ENCODE assay signal across 22 mouse cellular contexts in genomic region chr16:87770576-87770975, GRCm38 (mm10).
A peak's percentile ranks its signal among the peaks of the same experiment; 100 is the strongest.
DNase-seq lines count a peak whose midpoint lies in the region; ATAC-seq and TF ChIP-seq lines count a peak whose summit lies in the region.
"Had no signal": no experiment of that assay in that cellular context is flagged by ENCODE, and none has a peak within 500 bp of the region (broad histone marks: within the 10 kb centered on the region; RNA-seq: fewer than 3 reads in every experiment).

No protein-coding gene starts in this region.

- H3K4me3 ChIP-seq in kidney, embryonic 15.5 days (replicated peaks), result no peak overlapping the region
- H3K4me3 ChIP-seq in kidney, postnatal 0 days (replicated peaks; ENCODE audit: low read depth, low read length), result no peak overlapping the region
- H3K4me3 ChIP-seq in small intestine, adult 2 months (ENCODE audit: low read depth, low read length), result no peak overlapping the region
- no peak overlapping the region for H3K4me3 ChIP-seq in heart, embryonic 11.5 days (ENCODE audit: low read depth, low read length)
- H3K4me3 ChIP-seq: embryonic facial prominence, embryonic 13.5 days; embryonic facial prominence, embryonic 15.5 days; erythroblast, embryonic 14.5 days; forebrain, embryonic 10.5 days; forebrain, embryonic 12.5 days had no signal

- no peaks in the 10 kb centered on the region for H3K4me1 ChIP-seq in kidney, embryonic 15.5 days
- no peaks in the 10 kb centered on the region for H3K4me1 ChIP-seq in kidney, postnatal 0 days (replicated peaks; ENCODE audit: insufficient read depth, low read length)
- peaks cover 13% of the 10 kb centered on the region; the same call in 1 of the 2 replicates for H3K4me1 ChIP-seq in small intestine, adult 2 months (ENCODE audit: control insufficient read depth, insufficient read depth, insufficient read length, low read length)
- H3K4me1 ChIP-seq in heart, embryonic 11.5 days (ENCODE audit: control insufficient read depth, insufficient read depth, low read length), result no peaks in the 10 kb centered on the region
- H3K4me1 ChIP-seq: embryonic facial prominence, embryonic 13.5 days; embryonic facial prominence, embryonic 15.5 days; forebrain, embryonic 10.5 days; forebrain, embryonic 12.5 days had no signal

- H3K4me2 ChIP-seq in kidney, embryonic 15.5 days, result no peak overlapping the region
- no peak overlapping the region for H3K4me2 ChIP-seq in kidney, postnatal 0 days (ENCODE audit: low read length)
- no peak overlapping the region for H3K4me2 ChIP-seq in heart, embryonic 11.5 days
- H3K4me2 ChIP-seq: embryonic facial prominence, embryonic 13.5 days; embryonic facial prominence, embryonic 15.5 days; forebrain, embryonic 12.5 days had no signal

- no peaks in the 10 kb centered on the region for H3K27me3 ChIP-seq in kidney, embryonic 15.5 days
- H3K27me3 ChIP-seq in kidney, postnatal 0 days (ENCODE audit: insufficient read depth, low read length), result no peaks in the 10 kb centered on the region
- no peaks in the 10 kb centered on the region for H3K27me3 ChIP-seq in small intestine, adult 2 months (ENCODE audit: control insufficient read depth, insufficient read depth, low read length)
- H3K27me3 ChIP-seq in heart, embryonic 11.5 days (ENCODE audit: control insufficient read depth, insufficient read depth, low read length), result no peaks in the 10 kb centered on the region
- H3K27me3 ChIP-seq: embryonic facial prominence, embryonic 13.5 days; embryonic facial prominence, embryonic 15.5 days; forebrain, embryonic 12.5 days had no signal

- no peaks in the 10 kb centered on the region for H3K36me3 ChIP-seq in kidney, embryonic 15.5 days
- H3K36me3 ChIP-seq in kidney, postnatal 0 days (ENCODE audit: insufficient read depth, low read length), result no peaks in the 10 kb centered on the region
- H3K36me3 ChIP-seq in small intestine, adult 2 months (ENCODE audit: control insufficient read depth, insufficient read depth, low read length), result no peaks in the 10 kb centered on the region
- no peaks in the 10 kb centered on the region for H3K36me3 ChIP-seq in heart, embryonic 11.5 days (ENCODE audit: control insufficient read depth, insufficient read depth, low read length)
- H3K36me3 ChIP-seq: embryonic facial prominence, embryonic 13.5 days; embryonic facial prominence, embryonic 15.5 days; forebrain, embryonic 10.5 days; forebrain, embryonic 12.5 days had no signal

- no peak for DNase-seq in kidney, adult 11 months
- DNase-seq in kidney, postnatal 0 days (ENCODE audit: low spot score), result peak; percentile 62
- DNase-seq in kidney, adult 8-10 months, result no peak
- DNase-seq: adrenal gland, adult 2 months; adrenal gland, postnatal 10 days; adrenal gland, postnatal 25 days; cerebellum, adult 11 months; cerebellum, adult 18-20 months; cerebellum, adult 8-10 months; cerebellum, adult 9-11 months; cerebellum, postnatal 14 days; cerebellum, postnatal 36 days; embryo, embryonic 11 days had no signal

- no peaks in the 10 kb centered on the region for H3K9me3 ChIP-seq in kidney, embryonic 15.5 days (replicated peaks)
- no peaks in the 10 kb centered on the region for H3K9me3 ChIP-seq in kidney, postnatal 0 days (replicated peaks; ENCODE audit: low read length)
- no peaks in the 10 kb centered on the region for H3K9me3 ChIP-seq in heart, embryonic 11.5 days (replicated peaks; ENCODE audit: control insufficient read depth, low read length)
- H3K9me3 ChIP-seq: embryonic facial prominence, embryonic 13.5 days; embryonic facial prominence, embryonic 15.5 days; forebrain, embryonic 10.5 days; forebrain, embryonic 12.5 days had no signal

- no peak for TF ChIP-seq CTCF in kidney, postnatal 0 days (IDR thresholded peaks at IDR 0.05; ENCODE audit: low read depth)
- TF ChIP-seq CTCF in small intestine, adult 2 months (IDR thresholded peaks at IDR 0.05; ENCODE audit: extremely low read depth, insufficient read length, insufficient replicate concordance, low read depth, low read length), result no peak

- TF ChIP-seq POLR2A in small intestine, adult 2 months (IDR thresholded peaks at IDR 0.05; ENCODE audit: low read depth, low read length), result no peak

- ATAC-seq in kidney, embryonic 15.5 days (replicated peaks; ENCODE audit: low FRiP score), result peak; percentile 73; the same call in 1 of the 2 replicates
- ATAC-seq in kidney, postnatal 0 days (replicated peaks; ENCODE audit: low FRiP score, low read depth), result no peak
- ATAC-seq in heart, embryonic 11.5 days (replicated peaks; ENCODE audit: insufficient number of reproducible peaks, low FRiP score, low TSS enrichment), result no peak
- ATAC-seq: forebrain, embryonic 14.5 days had no signal

- H3K27ac ChIP-seq in kidney, embryonic 15.5 days, result no peak overlapping the region
- no peak overlapping the region for H3K27ac ChIP-seq in kidney, postnatal 0 days
- H3K27ac ChIP-seq in small intestine, adult 2 months (ENCODE audit: insufficient read depth, low read depth, low read length), result peak overlapping the region; percentile 29; the same call in 1 of the 2 replicates
- no peak overlapping the region for H3K27ac ChIP-seq in heart, embryonic 11.5 days (ENCODE audit: low read depth, low read length)
- H3K27ac ChIP-seq: embryonic facial prominence, embryonic 13.5 days; embryonic facial prominence, embryonic 15.5 days; forebrain, embryonic 10.5 days; forebrain, embryonic 12.5 days had no signal

- no peak overlapping the region for H3K9ac ChIP-seq in kidney, embryonic 15.5 days
- H3K9ac ChIP-seq in kidney, postnatal 0 days (ENCODE audit: low read depth, low read length), result no peak overlapping the region
- no peak overlapping the region for H3K9ac ChIP-seq in heart, embryonic 11.5 days (ENCODE audit: low read depth, low read length)
- H3K9ac ChIP-seq: embryonic facial prominence, embryonic 13.5 days; embryonic facial prominence, embryonic 15.5 days; forebrain, embryonic 12.5 days had no signal

- 55% methylated on average over 2 of the region's 2 CpGs for WGBS in kidney, embryonic 15.5 days
- 49% methylated on average over 2 of the region's 2 CpGs for WGBS in kidney, postnatal 0 days
- 83% methylated on average over 2 of the region's 2 CpGs for WGBS in small intestine, adult 2 months
- WGBS in heart, embryonic 11.5 days (ENCODE audit: insufficient replicate concordance), result 74% methylated on average over 2 of the region's 2 CpGs
